Mouse (Mus musculus) midbrain, embryonic 14.5 days (tissue): ENCODE results near the gene Mansc1. TPM values are rescaled to one million over a fixed set of nuclear protein-coding genes. Genes with fewer than 3 reads are reported as not detected.

ENCODE experiments used
- ATAC-seq: fragments of 200-750 bp; cut with Nextera tagmentation; 2 replicates; pipeline ENCODE4 v1.8.0; 2017; ENCODE audit warnings: moderate number of reproducible peaks, moderate library complexity; ENCODE audit not compliant: low FRiP score, low TSS enrichment
- DNase-seq: peaks from one replicate; pipeline ENCODE4 v3.0.0-alpha.2; 2015
- H3K27ac ChIP-seq: fragments of 300-500 bp; sonication (generic); replicated peaks from 2 replicates; pipeline ENCODE4 v1.5.1; 2014; ENCODE audit warnings: mild to moderate bottlenecking, low read depth, low read length, moderate library complexity
- H3K27me3 ChIP-seq: fragments of 300-500 bp; sonication (generic); 2 replicates; pipeline ENCODE4 v1.6.1; 2014; ENCODE audit warnings: low read length, control low read depth, mixed read lengths; ENCODE audit not compliant: control insufficient read depth, insufficient read depth
- H3K36me3 ChIP-seq: fragments of 300-500 bp; sonication (generic); 2 replicates; pipeline ENCODE4 v1.6.1; 2014; ENCODE audit warnings: low read length, control low read depth; ENCODE audit not compliant: control insufficient read depth, insufficient read depth
- H3K4me1 ChIP-seq: fragments of 300-500 bp; sonication (generic); 2 replicates; pipeline ENCODE4 v1.6.1; 2014; ENCODE audit warnings: mild to moderate bottlenecking, antibody characterized with exemption, low read length, control low read depth; ENCODE audit not compliant: control insufficient read depth, insufficient read depth
- H3K4me2 ChIP-seq: fragments of 300-500 bp; sonication (generic); 2 replicates; pipeline ENCODE4 v1.6.1; 2014; ENCODE audit warnings: mild to moderate bottlenecking, low read length, moderate library complexity
- H3K4me3 ChIP-seq: fragments of 300-500 bp; sonication (generic); replicated peaks from 2 replicates; pipeline ENCODE4 v1.5.1; 2014; ENCODE audit warnings: low read depth, low read length
- H3K9ac ChIP-seq: fragments of 300-500 bp; sonication (generic); replicated peaks from 2 replicates; pipeline ENCODE4 v1.6.1; 2014; ENCODE audit warnings: mild to moderate bottlenecking, low read length, moderate library complexity
- H3K9me3 ChIP-seq: fragments of 300-500 bp; sonication (generic); 2 replicates; pipeline ENCODE4 v1.6.1; 2016; ENCODE audit warnings: low read length, control low read depth, mixed read lengths; ENCODE audit not compliant: control insufficient read depth
- WGBS: fragments of 180-500 bp; shearing (Covaris S2); extraction: QIAGEN DNeasy Blood & Tissue Kit; methylation state at CpG from one replicate; pipeline ENCODE4 v1.1.7; 2014; 5-methylcytosine and 5-hydroxymethylcytosine counted together
- polyA plus RNA-seq: library from polyadenylated mRNA; unstranded; fragments of >200 nt; fragmentation: Nextera tagmentation; extraction: Ambion mirVana; gene quantifications from 2 replicates; pipeline ENCODE4 v1.2.1, GENCODE M21; 2014

Mansc1 gene
- polyA plus RNA-seq, 1 experiment from 2014 or later = 0.91 TPM

- no peaks in the 10 kb centered on the region for H3K9me3 ChIP-seq
- H3K4me2 ChIP-seq = no peak overlapping the region
- no peaks in the 10 kb centered on the region for H3K4me1 ChIP-seq
- no peaks in the 10 kb centered on the region for H3K36me3 ChIP-seq
- no peak for ATAC-seq
- H3K9ac ChIP-seq = no peak overlapping the region
- no peak for DNase-seq
- H3K4me3 ChIP-seq = no peak overlapping the region
- 98% methylated on average over 1 of the region's 1 CpGs for WGBS
- H3K27me3 ChIP-seq = peaks cover 3% of the 10 kb centered on the region; the same call in 1 of the 2 replicates
- no peak overlapping the region for H3K27ac ChIP-seq
Observed at GRCm38 (mm10) chr6:134626564-134626963, 5.7 kb downstream of the Mansc1 start.

- H3K9me3 ChIP-seq = no peaks in the 10 kb centered on the region
- H3K9ac ChIP-seq = no peak overlapping the region
- no peaks in the 10 kb centered on the region for H3K36me3 ChIP-seq
- no peak overlapping the region for H3K27ac ChIP-seq
- 65% methylated on average over 12 of the region's 12 CpGs for WGBS
- no peak overlapping the region for H3K4me3 ChIP-seq
- no peaks in the 10 kb centered on the region for H3K4me1 ChIP-seq
- no peaks in the 10 kb centered on the region for H3K27me3 ChIP-seq
- ATAC-seq (no peak), DNase-seq (no peak)
- no peak overlapping the region for H3K4me2 ChIP-seq
Observed at GRCm38 (mm10) chr6:134625431-134625830, 6.9 kb downstream of the Mansc1 start.

DNA sequence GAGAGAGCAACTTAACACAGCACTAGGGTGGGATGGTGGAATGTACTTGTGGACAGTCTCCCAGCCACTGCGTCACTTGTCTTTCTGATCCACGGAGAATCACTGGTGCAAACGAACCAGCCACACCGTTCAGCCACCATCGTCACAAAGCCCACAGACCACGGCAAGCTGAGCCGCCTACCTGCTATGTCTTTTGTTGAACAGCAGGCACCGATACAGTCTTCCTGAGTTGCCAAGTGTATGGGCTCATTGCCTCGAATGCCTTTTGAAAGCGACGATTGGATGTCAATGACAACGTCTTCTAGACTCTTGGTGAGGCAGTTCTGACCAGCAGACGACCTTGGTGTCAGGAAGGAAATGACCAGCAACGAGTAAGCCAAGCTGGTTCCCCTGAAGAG is 10.7 kb downstream of the Mansc1 start:
- no peak overlapping the region for H3K4me3 ChIP-seq
- 80% methylated on average over 14 of the region's 14 CpGs for WGBS
- no peaks in the 10 kb centered on the region for H3K4me1 ChIP-seq
- H3K4me2 ChIP-seq = no peak overlapping the region
- DNase-seq = no peak
- H3K27ac ChIP-seq = no peak overlapping the region
- H3K36me3 ChIP-seq = no peaks in the 10 kb centered on the region
- ATAC-seq = no peak
- no peaks in the 10 kb centered on the region for H3K9me3 ChIP-seq
- H3K27me3 ChIP-seq = no peaks in the 10 kb centered on the region
- no peak overlapping the region for H3K9ac ChIP-seq

DNA sequence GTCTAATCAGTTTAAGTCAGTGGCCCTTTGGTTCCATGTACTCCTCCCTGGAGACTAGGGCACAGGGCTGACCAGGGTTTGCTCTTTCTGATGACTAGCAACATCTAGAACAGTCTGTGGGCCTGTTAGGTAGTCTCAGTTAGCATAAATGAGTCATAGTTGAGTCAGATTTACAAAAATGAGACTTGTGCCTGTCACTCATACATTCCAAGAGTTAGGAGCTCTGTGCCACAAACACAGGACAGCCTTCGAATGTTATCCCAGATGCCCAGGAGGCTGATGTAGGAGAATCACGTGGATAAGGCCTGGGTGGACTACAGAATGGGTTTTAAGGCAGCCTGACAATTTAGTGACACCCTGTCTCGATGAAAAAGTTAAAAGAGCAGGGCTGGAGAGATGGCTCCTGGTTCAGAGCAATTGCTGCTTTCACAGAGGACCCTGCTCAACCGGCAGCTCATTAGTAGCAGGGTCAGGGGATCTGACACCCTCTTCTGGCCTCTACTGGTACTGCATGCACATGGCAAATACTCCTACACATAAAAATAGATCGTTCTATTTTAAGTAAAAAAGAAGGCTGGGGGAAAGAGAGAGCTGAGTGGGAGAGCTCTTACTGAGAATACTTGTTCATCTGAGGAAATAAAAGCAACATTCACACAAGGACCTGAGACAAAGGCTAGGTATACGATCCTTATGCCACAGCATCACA is 11.3 kb downstream of the Mansc1 start:
- Histone ChIP-seq H3K36me3 (no peaks in the 10 kb centered on the region), H3K27me3 (no peaks in the 10 kb centered on the region), H3K4me1 (no peaks in the 10 kb centered on the region), H3K4me3 (no peak overlapping the region), H3K4me2 (no peak overlapping the region), H3K27ac (no peak overlapping the region), H3K9ac (no peak overlapping the region), H3K9me3 (no peaks in the 10 kb centered on the region)
- DNase-seq (no peak), ATAC-seq (no peak)
- WGBS = 70% methylated on average over 6 of the region's 6 CpGs

GRCm38 (mm10) chr6:134620129-134620528 is 12.2 kb downstream of the Mansc1 start:
- DNase-seq (no peak), ATAC-seq (no peak)
- Histone ChIP-seq H3K36me3 (no peaks in the 10 kb centered on the region), H3K9me3 (no peaks in the 10 kb centered on the region), H3K9ac (no peak overlapping the region), H3K4me1 (no peaks in the 10 kb centered on the region), H3K27me3 (no peaks in the 10 kb centered on the region), H3K4me2 (no peak overlapping the region), H3K27ac (no peak overlapping the region), H3K4me3 (no peak overlapping the region)
- 69% methylated on average over 3 of the region's 3 CpGs for WGBS

DNA sequence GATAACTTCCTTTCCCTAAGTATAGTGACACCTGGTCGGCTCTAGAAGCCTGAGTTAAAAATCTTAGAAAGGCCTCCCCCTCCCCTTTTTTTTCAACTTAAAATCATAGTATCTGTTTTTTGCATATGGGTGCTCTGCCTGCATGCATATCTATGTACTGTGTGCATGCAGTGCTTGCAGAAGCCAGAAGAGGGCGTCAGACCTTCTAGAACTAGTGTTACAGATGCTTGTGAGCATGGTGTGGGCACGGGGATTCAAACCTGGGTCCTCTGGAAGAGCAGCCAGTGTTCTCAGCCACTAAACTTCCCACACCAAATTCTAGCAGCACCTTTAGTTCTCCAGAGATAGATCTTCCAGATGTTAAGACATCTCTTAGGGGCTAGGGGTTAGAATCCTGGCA is 14.7 kb downstream of the Mansc1 start:
- Histone ChIP-seq H3K27ac (no peak overlapping the region), H3K4me2 (no peak overlapping the region), H3K4me3 (no peak overlapping the region), H3K36me3 (no peaks in the 10 kb centered on the region), H3K27me3 (no peaks in the 10 kb centered on the region), H3K9me3 (no peaks in the 10 kb centered on the region), H3K4me1 (no peaks in the 10 kb centered on the region), H3K9ac (no peak overlapping the region)
- WGBS = 46% methylated on average over 3 of the region's 3 CpGs
- no peak for DNase-seq
- ATAC-seq = no peak

- no peaks in the 10 kb centered on the region for H3K27me3 ChIP-seq
- no peaks in the 10 kb centered on the region for H3K9me3 ChIP-seq
- no peak overlapping the region for H3K9ac ChIP-seq
- ATAC-seq (0 out of 2 replicates have a peak, but pooled peaks have one; percentile 50), DNase-seq (peak; percentile 87)
- 27% methylated on average over 16 of the region's 16 CpGs for WGBS
- H3K27ac ChIP-seq = no peak overlapping the region
- H3K4me2 ChIP-seq = no peak overlapping the region
- no peak overlapping the region for H3K4me3 ChIP-seq
- H3K36me3 ChIP-seq = no peaks in the 10 kb centered on the region
- H3K4me1 ChIP-seq = no peaks in the 10 kb centered on the region
Observed at GRCm38 (mm10) chr6:134614723-134615648, 17.3 kb downstream of the Mansc1 start.

DNA sequence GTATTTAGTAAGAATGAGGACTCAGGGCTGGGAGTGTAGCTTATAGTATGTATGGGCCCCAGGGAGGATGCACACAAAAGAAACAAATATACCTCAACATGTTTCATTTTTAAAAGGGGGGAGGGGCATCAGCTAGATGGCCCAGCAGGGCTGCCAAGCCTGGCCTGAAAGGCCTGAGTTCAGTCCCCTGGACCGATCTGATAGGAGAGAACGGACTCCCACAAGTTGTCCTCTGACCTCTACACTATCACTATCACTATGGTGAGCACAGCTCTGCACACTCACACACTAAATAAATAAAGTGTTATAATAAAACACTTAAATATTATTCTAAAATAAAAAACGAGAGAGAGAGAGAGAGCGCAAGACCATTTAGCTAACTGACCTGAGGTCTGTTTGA is 18.0 kb downstream of the Mansc1 start:
- WGBS = 86% methylated on average over 4 of the region's 4 CpGs
- no peak overlapping the region for H3K27ac ChIP-seq
- no peaks in the 10 kb centered on the region for H3K9me3 ChIP-seq
- H3K4me1 ChIP-seq = no peaks in the 10 kb centered on the region
- DNase-seq = no peak
- no peak overlapping the region for H3K4me2 ChIP-seq
- no peaks in the 10 kb centered on the region for H3K36me3 ChIP-seq
- no peak overlapping the region for H3K4me3 ChIP-seq
- ATAC-seq = no peak
- no peaks in the 10 kb centered on the region for H3K27me3 ChIP-seq
- H3K9ac ChIP-seq = no peak overlapping the region
